Mouse (Mus musculus) hematopoietic stem cell, adult 5-6 weeks (primary cell): ENCODE data around the gene Sfi1. TPM values are rescaled to one million over a fixed set of nuclear protein-coding genes. Genes with fewer than 3 reads are reported as not detected.
A peak's percentile ranks its signal among the peaks of the same experiment; 100 is the strongest.
"Not testable (repeated sequence)": the region's sequence is repeated elsewhere in the genome, so short reads cannot be mapped to it uniquely, and the experiment has no call there.

Experiments
- ATAC-seq, 2 experiments: fragments of 125-278 bp in 1 of 2; replicated peaks in 1 of 2; 2 replicates each; pipeline ENCODE4 v1.8.0; 2016 to 2017; ENCODE audit warnings: inconsistent platforms in 2 of 2, mild to moderate bottlenecking in 2 of 2, moderate number of reproducible peaks in 2 of 2, low read depth in 1 of 2, moderate TSS enrichment in 1 of 2; ENCODE audit not compliant: low FRiP score in 2 of 2, poor library complexity in 2 of 2, severe bottlenecking in 2 of 2, insufficient read depth in 1 of 2, low TSS enrichment in 1 of 2
- total RNA-seq: library from RNA; stranded (forward); fragments of 172-1452, 232-1000 nt; gene quantifications from 2 replicates; pipeline ENCODE4 v1.2.3, GENCODE M21; 2017

Gene Sfi1
- total RNA-seq, 1 experiment from 2014 or later, result 26.0 TPM

- ATAC-seq, result not testable (repeated sequence)
Measured at GRCm38 (mm10) chr11:3180510-3181160, 12.6 kb downstream of the Sfi1 start.

GRCm38 (mm10) chr11:3179726-3180092 is 13.6 kb downstream of the Sfi1 start:
- not testable (repeated sequence) for ATAC-seq

- ATAC-seq, result 0 out of 4 replicates have a peak, but pooled peaks of 1 of the 2 experiments have one; percentile 1
Measured at GRCm38 (mm10) chr11:3178968-3179725, 14.1 kb downstream of the Sfi1 start.

- peak; percentile 9 to 31; a peak in 3 of 4 replicates for ATAC-seq
Measured at GRCm38 (mm10) chr11:3173425-3174318, 19.6 kb downstream of the Sfi1 start.

- ATAC-seq, result not testable (repeated sequence)
Measured at GRCm38 (mm10) chr11:3172526-3172925, 20.7 kb downstream of the Sfi1 start.

- ATAC-seq, result not testable (repeated sequence)
Measured at GRCm38 (mm10) chr11:3171931-3172330, 21.3 kb downstream of the Sfi1 start.

- not testable (repeated sequence) for ATAC-seq
Measured at GRCm38 (mm10) chr11:3169042-3169441, 24.2 kb downstream of the Sfi1 start.

- ATAC-seq, result 0 out of 4 replicates have a peak, but pooled peaks have one; percentile 1
Measured at GRCm38 (mm10) chr11:3167571-3168001, 25.7 kb downstream of the Sfi1 start.

GRCm38 (mm10) chr11:3167129-3167528 is 26.1 kb downstream of the Sfi1 start:
- ATAC-seq, result 0 out of 4 replicates have a peak, but pooled peaks have one; percentile 1 to 2

- not testable (repeated sequence) for ATAC-seq
Measured at GRCm38 (mm10) chr11:3166321-3166720, 26.9 kb downstream of the Sfi1 start.

- peak; percentile 4 to 11; a peak in 3 of 4 replicates for ATAC-seq
Measured at GRCm38 (mm10) chr11:3165210-3165782, 28.0 kb downstream of the Sfi1 start.

- ATAC-seq, result not testable (repeated sequence)
Measured at GRCm38 (mm10) chr11:3163661-3164060, 29.6 kb downstream of the Sfi1 start.

- ATAC-seq, result not testable (repeated sequence)
Measured at GRCm38 (mm10) chr11:3163122-3163521, 30.1 kb downstream of the Sfi1 start.

GRCm38 (mm10) chr11:3162236-3162897 is 30.9 kb downstream of the Sfi1 start:
- peak; percentile 1 to 5; a peak in 2 of 4 replicates for ATAC-seq

GRCm38 (mm10) chr11:3161370-3161769 is 31.9 kb downstream of the Sfi1 start:
- ATAC-seq, result 0 out of 4 replicates have a peak, but pooled peaks of 1 of the 2 experiments have one; percentile 0

GRCm38 (mm10) chr11:3158800-3159199 is 34.5 kb downstream of the Sfi1 start:
- ATAC-seq, result not testable (repeated sequence)
